8 mouse cellular contexts compared by ENCODE assay signal in the genomic region with DNA sequence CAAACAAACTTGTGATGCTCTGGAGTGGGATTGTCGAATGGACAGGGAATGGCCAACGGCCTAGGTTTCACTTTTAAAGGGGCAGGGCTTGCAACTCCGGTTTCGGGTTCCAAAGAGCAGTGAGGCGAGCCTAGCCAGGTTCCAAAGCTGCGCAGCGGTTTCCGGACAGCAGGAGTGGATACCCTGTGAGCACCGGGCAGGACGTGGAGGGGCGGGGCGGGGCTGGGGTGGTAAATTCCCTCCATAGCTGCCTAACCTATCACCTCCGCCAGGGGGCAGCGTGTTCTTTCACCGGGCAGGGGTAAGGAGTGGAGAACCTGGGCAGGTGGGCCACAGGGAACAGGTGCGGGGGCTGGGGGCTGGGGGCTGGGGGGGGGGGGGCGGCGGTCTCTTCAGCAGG. TPM values are rescaled to one million over a fixed set of nuclear protein-coding genes. Genes with fewer than 3 reads are reported as not detected.
DNase-seq lines count a peak whose midpoint lies in the region; ATAC-seq and TF ChIP-seq lines count a peak whose summit lies in the region.

TSS of gene Fgfrl1 (plus strand) at position 112 of the 400 bp plus-strand sequence.

- H3K4me1 ChIP-seq in embryonic facial prominence, embryonic 12.5 days, result peaks cover 40% of the 10 kb centered on the region
- H3K4me1 ChIP-seq in heart, embryonic 10.5 days, result peaks cover 38% of the 10 kb centered on the region
- peaks cover 0 to 21% of the 10 kb centered on the region in 2 experiments; a peak in 3 of 4 replicates for H3K4me1 ChIP-seq in liver, embryonic 14.5 days (replicated peaks; ENCODE audit: control insufficient read depth in 2 of 2, insufficient read depth in 2 of 2, low read length in 1 of 2)

- H3K9me3 ChIP-seq in embryonic facial prominence, embryonic 12.5 days, result no peaks in the 10 kb centered on the region
- H3K9me3 ChIP-seq in heart, embryonic 10.5 days, result no peaks in the 10 kb centered on the region
- H3K9me3 ChIP-seq in liver, embryonic 14.5 days (ENCODE audit: control insufficient read depth, low read length), result no peaks in the 10 kb centered on the region

- ATAC-seq in embryonic facial prominence, embryonic 12.5 days (ENCODE audit: insufficient number of reproducible peaks, insufficient read depth, low FRiP score, low TSS enrichment), result no peak
- ATAC-seq in liver, embryonic 14.5 days (ENCODE audit: insufficient read depth), result no peak

- H3K4me3 ChIP-seq in embryonic facial prominence, embryonic 12.5 days, result peak within 1 kb of the TSS; percentile 81
- peak within 1 kb of the TSS; percentile 96 for H3K4me3 ChIP-seq in heart, embryonic 10.5 days
- peak within 1 kb of the TSS; percentile 67 to 85 for H3K4me3 ChIP-seq in liver, embryonic 14.5 days (ENCODE audit: insufficient read depth in 1 of 2, low read depth in 2 of 2, low read length in 2 of 2)

- H3K9ac ChIP-seq in embryonic facial prominence, embryonic 12.5 days, result peak within 1 kb of the TSS; percentile 93; the same call in 1 of the 2 replicates
- H3K9ac ChIP-seq in liver, embryonic 14.5 days (replicated peaks), result peak within 1 kb of the TSS; percentile 43

- WGBS in embryonic facial prominence, embryonic 12.5 days, result 2% methylated on average over 16 of the region's 18 CpGs
- 6% methylated on average over 16 of the region's 18 CpGs for WGBS in heart, embryonic 10.5 days
- WGBS in liver, embryonic 14.5 days (ENCODE audit: insufficient replicate concordance), result 2% methylated on average over 16 of the region's 18 CpGs

- no peak for TF ChIP-seq EP300 in liver, embryonic 14.5 days (IDR thresholded peaks at IDR 0.05; ENCODE audit: low read depth)

- H3K27me3 ChIP-seq in embryonic facial prominence, embryonic 12.5 days, result no peaks in the 10 kb centered on the region
- peaks cover 5% of the 10 kb centered on the region; the same call in 1 of the 2 replicates for H3K27me3 ChIP-seq in heart, embryonic 10.5 days (ENCODE audit: insufficient read depth, poor library complexity, severe bottlenecking)
- H3K27me3 ChIP-seq in liver, embryonic 14.5 days (ENCODE audit: control insufficient read depth, insufficient read depth, low read length), result no peaks in the 10 kb centered on the region

- H3K4me2 ChIP-seq in embryonic facial prominence, embryonic 12.5 days (replicated peaks), result peak within 1 kb of the TSS; percentile 75
- peak within 1 kb of the TSS; percentile 88 for H3K4me2 ChIP-seq in liver, embryonic 14.5 days (ENCODE audit: low read depth)

- no peak within 1 kb of the TSS for H3K27ac ChIP-seq in embryonic facial prominence, embryonic 12.5 days
- H3K27ac ChIP-seq in heart, embryonic 10.5 days, result no peak within 1 kb of the TSS; the same call in 1 of the 2 replicates
- H3K27ac ChIP-seq in liver, embryonic 14.5 days, result no peak within 1 kb of the TSS; the same call in 1 of the 2 replicates

- peak; percentile 85 for TF ChIP-seq CTCF in liver, embryonic 14.5 days (IDR thresholded peaks at IDR 0.05; ENCODE audit: low read depth)

- DNase-seq in ovary, postnatal 36 days (ENCODE audit: low spot score), result peak; percentile 70
- DNase-seq in ovary, adult 18-20 months (ENCODE audit: low spot score), result no peak
- peak; percentile 88 for DNase-seq in heart, embryonic 10.5 days (ENCODE audit: low spot score)
- DNase-seq in kidney, adult 9 months, result peak; percentile 78
- peak in 1 of 3 experiments; percentile 65 for DNase-seq in liver, embryonic 14.5 days (ENCODE audit: low read depth in 3 of 3, low spot score in 3 of 3)
- peak; percentile 66 for DNase-seq in neural tube, embryonic 10.5 days (ENCODE audit: extremely low spot score, low spot score)
- DNase-seq in thymus, postnatal 36 days, result peak; percentile 76

- H3K36me3 ChIP-seq in embryonic facial prominence, embryonic 12.5 days, result no peaks in the 10 kb centered on the region
- H3K36me3 ChIP-seq in heart, embryonic 10.5 days, result no peaks in the 10 kb centered on the region
- H3K36me3 ChIP-seq in liver, embryonic 14.5 days (replicated peaks; ENCODE audit: control insufficient read depth, insufficient read depth, low read depth), result no peaks in the 10 kb centered on the region

RNA-seq across cellular contexts. Expression of gene Fgfrl1, which starts in this region (rescaled TPM):
- polyA plus RNA-seq in embryonic facial prominence, embryonic 12.5 days (2016; fragmentation: Nextera tagmentation; extraction: Ambion mirVana), result 45.4 and 46.8 TPM in 2 replicates
- 29.0 and 31.3 TPM in 2 replicates for polyA plus RNA-seq in heart, embryonic 10.5 days (2016; fragmentation: Nextera tagmentation; extraction: Ambion mirVana)
- polyA plus RNA-seq in liver, embryonic 14.5 days (2012; rRNA removed), result 11.0 and 12.7 TPM in 2 replicates
- polyA plus RNA-seq in liver, embryonic 14.5 days (2014; fragmentation: Nextera tagmentation; extraction: Ambion mirVana), result 5.9 and 7.4 TPM in 2 replicates
